Mouse (Mus musculus) bone marrow macrophage, adult 2 months (primary cell): ENCODE measurements around the gene Gucy1b1.

Experiments used
- CTCF ChIP-seq: IDR thresholded peaks from 2 replicates; pipeline ENCODE4 v1.5.1; 2012; ENCODE audit warnings: low read depth, mild to moderate bottlenecking, low read length, moderate library complexity
- POLR2A ChIP-seq: IDR thresholded peaks from 2 replicates; pipeline ENCODE4 v1.6.1; 2012; ENCODE audit warnings: mild to moderate bottlenecking, low read depth, low read length, borderline replicate concordance

DNA sequence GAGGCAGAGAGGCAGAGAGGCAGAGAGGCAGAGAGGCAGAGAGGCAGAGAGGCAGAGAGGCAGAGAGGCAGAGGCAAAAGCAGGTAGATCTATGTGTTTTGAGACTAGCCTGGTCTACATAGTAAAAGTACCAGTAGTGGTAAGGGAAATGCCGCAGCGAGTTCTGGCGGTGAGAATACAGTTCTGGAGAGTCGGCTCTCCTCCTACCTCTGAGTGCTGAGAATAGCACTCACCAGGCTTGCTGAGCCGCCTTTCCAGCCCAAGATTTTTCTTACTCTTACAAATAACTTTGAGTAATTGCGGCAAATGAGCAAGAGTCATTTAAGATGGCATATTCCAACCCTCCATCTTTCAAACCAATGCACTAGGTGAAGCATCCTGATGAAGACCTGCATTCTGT lies 24.6 kb upstream of the Gucy1b1 start:
- no peak for TF ChIP-seq CTCF
- TF ChIP-seq POLR2A = no peak
